Mouse (Mus musculus) CH12.LX (cell line): Measurements from ENCODE around the gene Arl2. TPM values are rescaled to one million over a fixed set of nuclear protein-coding genes. Genes with fewer than 3 reads are reported as not detected.

ENCODE experiments used
- DNase-seq: peaks from one replicate; pipeline ENCODE4 v3.0.0-alpha.2; 2013; ENCODE audit errors: extremely low read depth
- H3K27ac ChIP-seq: 2 replicates; pipeline ENCODE4 v1.5.1; 2012; ENCODE audit warnings: low read depth, mild to moderate bottlenecking, control low read depth, moderate library complexity; ENCODE audit not compliant: insufficient read depth
- H3K27me3 ChIP-seq: replicated peaks from 2 replicates; pipeline ENCODE3; 2012; ENCODE audit warnings: inconsistent platforms
- H3K36me3 ChIP-seq, 2 experiments: replicated peaks in 1 of 2; 2 replicates each; pipeline versions ENCODE3 to v1.6.1; 2012; ENCODE audit warnings: inconsistent platforms in 1 of 2, low read length in 1 of 2, mild to moderate bottlenecking in 1 of 2, mixed read lengths in 1 of 2, moderate library complexity in 1 of 2; ENCODE audit not compliant: control insufficient read depth in 1 of 2, insufficient read depth in 1 of 2
- H3K4me1 ChIP-seq, 2 experiments: 2 replicates each; pipeline ENCODE4 v1.6.1; 2012; ENCODE audit warnings: inconsistent platforms in 1 of 2, moderate library complexity in 1 of 2; ENCODE audit not compliant: insufficient read depth in 2 of 2, control insufficient read depth in 1 of 2
- H3K4me2 ChIP-seq: 2 replicates; pipeline ENCODE4 v1.6.1; 2012; ENCODE audit warnings: low read depth, mild to moderate bottlenecking, control low read depth; ENCODE audit not compliant: poor library complexity, insufficient read depth, severe bottlenecking
- H3K4me3 ChIP-seq, 3 experiments: fragments of 150-350 bp in 1 of 3; sonication (generic) in 1 of 3; replicated peaks in 1 of 3; 2 replicates each; pipeline versions ENCODE3 to v1.5.1; 2011 to 2012; ENCODE audit warnings: low read depth in 2 of 3, low read length in 2 of 3, mild to moderate bottlenecking in 2 of 3, moderate library complexity in 2 of 3, control low read depth in 1 of 3, improper control_type of control experiment in 1 of 3, inconsistent platforms in 1 of 3, mixed read lengths in 1 of 3; ENCODE audit not compliant: poor library complexity in 1 of 3
- H3K79me2 ChIP-seq: replicated peaks from 2 replicates; pipeline ENCODE4 v1.6.1; 2012; ENCODE audit warnings: mild to moderate bottlenecking, moderate library complexity; ENCODE audit not compliant: control insufficient read depth, poor library complexity, insufficient read depth, severe bottlenecking; ENCODE audit errors: extremely low read depth
- H3K9ac ChIP-seq: 2 replicates; pipeline ENCODE4 v1.6.1; 2012; ENCODE audit warnings: low read depth, mild to moderate bottlenecking, control low read depth, moderate library complexity; ENCODE audit not compliant: insufficient read depth
- H3K9me3 ChIP-seq: replicated peaks from 2 replicates; pipeline ENCODE3; 2012; ENCODE audit warnings: low read length, inconsistent platforms, mixed read lengths
- BHLHE40 ChIP-seq: IDR thresholded peaks from 2 replicates; pipeline ENCODE4 v1.6.1; 2011; ENCODE audit warnings: mild to moderate bottlenecking, low read depth, low read length, improper control_type of control experiment
- E2F4 ChIP-seq: IDR thresholded peaks from 2 replicates; pipeline ENCODE4 v1.6.1; 2011; ENCODE audit warnings: low read depth, low read length, improper control_type of control experiment; ENCODE audit not compliant: insufficient replicate concordance
- ELF1 ChIP-seq: IDR thresholded peaks from 2 replicates; pipeline ENCODE4 v1.6.1; 2014; ENCODE audit warnings: low read depth, mild to moderate bottlenecking, inconsistent platforms, low read length, improper control_type of control experiment
- ETS1 ChIP-seq: conservative IDR thresholded peaks from 2 replicates; pipeline ENCODE4 v1.6.1; 2012; ENCODE audit warnings: low read depth, mild to moderate bottlenecking, inconsistent platforms, low read length, improper control_type of control experiment, moderate library complexity
- GABPA ChIP-seq: IDR thresholded peaks from 2 replicates; pipeline ENCODE4 v1.6.1; 2012; ENCODE audit warnings: low read depth, low read length, improper control_type of control experiment, inconsistent platforms; ENCODE audit not compliant: insufficient replicate concordance
- HCFC1 ChIP-seq: IDR thresholded peaks from 2 replicates; pipeline ENCODE4 v1.6.1; 2012; ENCODE audit warnings: low read depth, mild to moderate bottlenecking, inconsistent platforms, low read length, improper control_type of control experiment
- MXI1 ChIP-seq: IDR thresholded peaks from 2 replicates; pipeline ENCODE4 v1.6.1; 2011; ENCODE audit warnings: mild to moderate bottlenecking, low read depth, low read length, improper control_type of control experiment
- NELFE ChIP-seq: IDR thresholded peaks from 2 replicates; pipeline ENCODE4 v1.6.1; 2011; ENCODE audit warnings: low read depth, low read length, improper control_type of control experiment
- NRF1 ChIP-seq: IDR thresholded peaks from 2 replicates; pipeline ENCODE4 v1.6.1; 2014; ENCODE audit warnings: low read depth, mild to moderate bottlenecking, inconsistent platforms, low read length, improper control_type of control experiment, moderate library complexity
- PAX5 ChIP-seq: IDR thresholded peaks from 2 replicates; pipeline ENCODE4 v1.6.1; 2012; ENCODE audit warnings: low read length, inconsistent platforms, mixed read lengths
- POLR2A ChIP-seq: IDR thresholded peaks from 2 replicates; pipeline ENCODE4 v1.6.1; 2011; ENCODE audit warnings: low read depth, mild to moderate bottlenecking, improper control_type of control experiment, low read length
- RAD21 ChIP-seq: IDR thresholded peaks from 2 replicates; pipeline ENCODE4 v1.6.1; 2011; ENCODE audit warnings: low read depth, mild to moderate bottlenecking, low read length, improper control_type of control experiment, moderate library complexity
- SMC3 ChIP-seq: IDR thresholded peaks from 2 replicates; pipeline ENCODE4 v1.6.1; 2011; ENCODE audit warnings: low read depth, low read length, improper control_type of control experiment
- TCF12 ChIP-seq: IDR thresholded peaks from 2 replicates; pipeline ENCODE4 v1.6.1; 2014; ENCODE audit warnings: low read depth, mild to moderate bottlenecking, inconsistent platforms, low read length, improper control_type of control experiment
- USF1 ChIP-seq: IDR thresholded peaks from 2 replicates; pipeline ENCODE4 v1.6.1; 2014; ENCODE audit warnings: low read depth, mild to moderate bottlenecking, inconsistent platforms, low read length, improper control_type of control experiment
- USF2 ChIP-seq: conservative IDR thresholded peaks from 2 replicates; pipeline ENCODE4 v1.6.1; 2011; ENCODE audit warnings: low read depth, low read length, improper control_type of control experiment
- ZC3H11A ChIP-seq: IDR thresholded peaks from 2 replicates; pipeline ENCODE4 v1.6.1; 2012; ENCODE audit warnings: low read depth, mild to moderate bottlenecking, inconsistent platforms, low read length, improper control_type of control experiment
- ZMIZ1 ChIP-seq: IDR thresholded peaks from 2 replicates; pipeline ENCODE4 v1.6.1; 2012; ENCODE audit warnings: low read depth, mild to moderate bottlenecking, inconsistent platforms, low read length, improper control_type of control experiment
- ZNF384 ChIP-seq: IDR thresholded peaks from 2 replicates; pipeline ENCODE4 v1.6.1; 2012; ENCODE audit warnings: low read depth, low read length, improper control_type of control experiment, inconsistent platforms
- dilution Hi-C: fragments of 300-500 bp; cut with MboI; formaldehyde crosslinking; loops from 2 replicates; pipeline ENCODE4 v1.14.3; 2020; ENCODE audit warnings: low sequenced_read_pairs; ENCODE audit not compliant: extremely low pct_unique_long_range_greater_than_20kb, extremely low pct_ligation_motif_present
- in situ Hi-C: fragments of 300-500 bp; cut with MboI; formaldehyde crosslinking; loops from 3 replicates; pipeline ENCODE4 v1.14.3; 2019; ENCODE audit warnings: low sequenced_read_pairs, low pct_ligation_motif_present, low pct_unique_long_range_greater_than_20kb, mixed read lengths
- polyA plus RNA-seq: library from polyadenylated mRNA; unstranded; fragments of >175 nt; gene quantifications from 2 replicates; pipeline ENCODE4 v1.2.1, GENCODE M21; 2012; ENCODE audit warnings: low read depth; ENCODE audit not compliant: insufficient read length
- total RNA-seq, 2 experiments: library from RNA; depleted of rRNA; stranded (reverse); fragments of 300-350 nt in 1 of 2; fragments of >200 nt in 1 of 2; gene quantifications; 2 replicates each; pipeline ENCODE4 v1.2.3; 2012 to 2014

Gene Arl2
- total and polyA plus RNA-seq, 3 experiments, result 27.9 to 48.4 (median 36.9) TPM

- Histone ChIP-seq H3K9me3 (no peaks in the 10 kb centered on the region), H3K4me1 (0 out of 4 replicates have a peak, but pooled peaks cover 0 to 2% of the 10 kb centered on the region in 2 experiments), H3K36me3 (peaks cover 34 to 69% of the 10 kb centered on the region in 2 experiments), H3K27me3 (no peaks in the 10 kb centered on the region), H3K9ac (no peak overlapping the region), H3K4me2 (no peak overlapping the region), H3K79me2 (no peaks in the 10 kb centered on the region), H3K4me3 (no peak overlapping the region), H3K27ac (no peak overlapping the region)
- TF ChIP-seq MXI1 (no peak), NELFE (no peak), ETS1 (no peak), ZMIZ1 (no peak), GABPA (no peak), NRF1 (no peak), PAX5 (no peak), SMC3 (no peak), RAD21 (no peak), E2F4 (no peak)
- in situ Hi-C loops, result no loop called here
- dilution Hi-C loops, result no loop called here
- no peak for DNase-seq
Measured at GRCm38 (mm10) chr19:6097847-6098246, 43.5 kb downstream of the Arl2 start.

GRCm38 (mm10) chr19:6094119-6094518 is 47.2 kb downstream of the Arl2 start, which contains the start of gene AC131692.1:
AC131692.1 (plus strand) TSS chr19:6094419.
- dilution Hi-C loops, result no loop called here

More at GRCm38 (mm10) chr19:6094119-6094518, 47.2 kb downstream of the Arl2 start, which contains the start of gene AC131692.1:
- H3K4me3 ChIP-seq, result no peak within 1 kb of the TSS
- DNase-seq, result no peak
- no peaks in the 10 kb centered on the region for H3K27me3 ChIP-seq
- no peaks in the 10 kb centered on the region for H3K9me3 ChIP-seq
- peaks cover 11% of the 10 kb centered on the region for H3K79me2 ChIP-seq
- no peak within 1 kb of the TSS for H3K27ac ChIP-seq
- in situ Hi-C loops, result no loop called here
- H3K36me3 ChIP-seq, result peaks cover 65 to 91% of the 10 kb centered on the region in 2 experiments
- peaks cover 0 to 5% of the 10 kb centered on the region in 2 experiments; a peak in 1 of 4 replicates for H3K4me1 ChIP-seq
- TF ChIP-seq USF2, result no peak
- no peak for TF ChIP-seq TCF12
- no peak for TF ChIP-seq ZMIZ1
- TF ChIP-seq MXI1, result no peak
- TF ChIP-seq POLR2A, result no peak
- no peak for TF ChIP-seq HCFC1
- no peak for TF ChIP-seq USF1
- no peak for TF ChIP-seq ZC3H11A
- no peak for TF ChIP-seq E2F4
- no peak for TF ChIP-seq RAD21
- TF ChIP-seq ZNF384, result no peak
- TF ChIP-seq NELFE, result no peak
- no peak for TF ChIP-seq SMC3
- no peak for TF ChIP-seq PAX5
- TF ChIP-seq ETS1, result no peak
- no peak for TF ChIP-seq NRF1
- TF ChIP-seq BHLHE40, result no peak
- TF ChIP-seq ELF1, result no peak
- H3K4me2 ChIP-seq, result no peak within 1 kb of the TSS
- H3K9ac ChIP-seq, result no peak within 1 kb of the TSS
